Mouse (Mus musculus): Measurements from ENCODE around the gene Gm20388.

Gene Gm20388

GRCm38 (mm10) chr8:122330446-122331133 lies 2419.9 kb downstream of the Gm20388 start:
- DNase-seq (ENCODE audit: low read depth, low spot score) = no peak

DNA sequence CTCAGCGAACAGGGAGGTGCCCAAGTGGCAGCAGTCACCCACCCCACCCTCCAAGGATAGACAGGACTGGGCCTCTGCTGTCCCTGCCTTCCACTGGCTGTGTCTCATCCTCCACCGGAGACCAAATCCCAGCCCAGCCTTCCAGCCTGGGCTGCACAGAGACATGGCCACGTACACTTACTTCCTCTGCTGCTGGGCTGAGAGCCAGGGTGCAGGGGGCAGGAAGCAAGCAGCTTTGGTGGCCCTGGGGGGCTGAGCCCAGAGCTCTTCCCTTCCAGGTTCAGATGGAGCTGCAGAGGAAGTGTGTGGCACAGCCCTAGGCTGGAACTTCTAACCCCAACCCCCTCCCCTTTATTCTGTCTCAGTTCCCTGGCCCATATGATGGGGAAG lies 2420.5 kb downstream of the Gm20388 start:
- no peak for DNase-seq (ENCODE audit: low read depth, low spot score)

- no peak for DNase-seq (ENCODE audit: low read depth, low spot score)
Measured at GRCm38 (mm10) chr8:122332753-122333506, 2422.3 kb downstream of the Gm20388 start.

DNA sequence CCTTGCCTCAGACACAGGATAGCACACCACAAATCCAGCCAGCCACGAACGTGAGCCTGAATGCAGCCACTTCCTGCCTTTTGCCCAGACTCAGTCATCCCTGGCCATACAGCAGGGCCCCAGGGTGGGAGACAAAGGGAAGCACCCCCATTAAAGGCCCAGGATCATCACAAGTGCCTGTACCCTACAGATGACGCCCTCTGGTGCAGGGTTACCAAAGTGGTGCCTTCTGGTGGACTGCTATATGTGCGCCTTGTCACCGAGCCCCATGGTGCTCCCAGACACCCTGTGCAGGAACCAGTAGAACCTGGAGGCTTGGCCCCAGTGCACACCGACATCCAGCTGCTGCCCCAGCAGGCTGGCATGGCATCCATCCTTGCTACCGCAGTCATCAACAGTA lies 2422.9 kb downstream of the Gm20388 start:
- DNase-seq (ENCODE audit: low read depth, low spot score) = no peak

DNA sequence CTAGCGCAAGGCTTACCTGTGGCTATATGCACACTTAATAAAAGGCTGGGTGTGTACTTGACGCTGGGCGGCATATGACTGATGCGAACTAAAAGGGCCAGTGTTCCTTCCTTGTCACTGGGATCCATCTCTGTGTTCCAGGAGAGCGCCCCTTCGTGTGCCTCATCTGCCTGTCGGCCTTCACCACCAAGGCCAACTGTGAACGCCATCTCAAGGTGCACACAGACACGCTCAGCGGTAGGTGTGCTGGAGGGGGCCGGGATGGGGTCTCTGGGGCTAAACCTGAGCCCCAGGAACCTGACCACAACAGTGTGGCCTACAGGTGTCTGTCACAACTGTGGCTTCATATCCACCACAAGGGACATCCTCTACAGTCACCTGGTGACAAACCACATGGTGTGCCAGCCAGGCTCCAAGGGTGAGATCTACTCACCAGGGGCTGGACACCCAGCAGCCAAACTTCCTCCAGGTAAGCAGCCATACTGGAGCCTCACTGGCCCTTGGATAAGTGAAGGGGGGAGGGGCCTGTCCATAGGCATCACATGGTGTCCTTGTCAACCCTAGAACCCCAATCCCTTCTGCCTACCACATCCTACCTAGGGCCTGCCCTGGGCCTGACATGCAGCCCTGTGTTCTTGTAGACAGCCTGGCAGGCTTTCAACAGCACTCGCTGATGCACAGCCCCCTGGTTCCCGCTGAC lies 2424.3 kb downstream of the Gm20388 start:
- no peak for DNase-seq (ENCODE audit: low read depth, low spot score)

GRCm38 (mm10) chr8:122335638-122336250 lies 2425.1 kb downstream of the Gm20388 start:
- DNase-seq (ENCODE audit: low read depth, low spot score) = no peak

- DNase-seq (ENCODE audit: low read depth, low spot score) = no peak
Measured at GRCm38 (mm10) chr8:122336251-122336910, 2425.7 kb downstream of the Gm20388 start.

DNA sequence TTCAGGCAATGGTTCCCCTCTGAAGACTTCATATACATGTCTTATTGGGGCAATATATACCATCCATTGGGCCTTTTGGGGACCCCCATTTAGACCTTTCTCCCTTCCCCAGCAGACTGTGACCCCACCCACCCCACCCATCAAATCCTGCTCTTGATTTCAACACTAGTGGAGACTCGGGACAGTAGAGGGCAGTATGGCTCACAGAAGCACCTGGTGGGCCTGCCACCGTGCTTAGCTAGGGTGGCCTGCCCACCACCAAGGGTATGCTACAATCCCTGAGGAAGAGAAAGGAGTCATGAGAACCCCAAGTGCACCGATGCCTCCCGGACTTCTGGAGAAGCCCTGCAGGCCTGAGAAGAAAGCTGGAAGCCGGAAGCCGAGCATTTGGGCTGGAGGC lies 2428.2 kb downstream of the Gm20388 start:
- no peak for DNase-seq (ENCODE audit: low read depth, low spot score)

GRCm38 (mm10) chr8:122340761-122341160 lies 2430.1 kb downstream of the Gm20388 start:
- no peak for DNase-seq (ENCODE audit: low read depth, low spot score)

- DNase-seq (ENCODE audit: low read depth, low spot score) = no peak
Measured at GRCm38 (mm10) chr8:122341790-122342189, 2431.1 kb downstream of the Gm20388 start.

- DNase-seq (ENCODE audit: low read depth, low spot score) = no peak
Measured at GRCm38 (mm10) chr8:122342362-122342761, 2431.7 kb downstream of the Gm20388 start.

GRCm38 (mm10) chr8:122342806-122343209 lies 2432.2 kb downstream of the Gm20388 start:
- no peak for DNase-seq (ENCODE audit: low read depth, low spot score)

GRCm38 (mm10) chr8:122343341-122343740 lies 2432.7 kb downstream of the Gm20388 start:
- DNase-seq (ENCODE audit: low read depth, low spot score) = no peak

DNA sequence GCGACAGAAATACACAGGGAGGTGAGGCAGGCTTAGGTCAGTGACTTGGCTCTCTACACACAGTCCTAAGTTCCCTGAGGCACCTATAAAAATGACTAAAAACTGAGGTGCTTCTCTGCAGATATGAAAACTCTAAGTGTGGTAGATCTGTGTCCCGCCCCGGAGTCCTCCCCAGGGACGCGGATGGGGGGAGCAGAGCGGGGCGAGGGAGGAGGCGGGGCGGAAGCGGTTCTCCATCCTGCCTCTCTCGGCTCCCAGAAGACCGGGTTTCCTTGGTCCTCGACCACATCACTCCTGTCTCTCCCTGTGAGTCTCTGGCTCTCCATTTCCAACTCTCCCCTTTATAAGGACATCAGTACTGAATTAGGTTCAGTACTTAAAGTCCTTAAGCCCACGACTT lies 2433.1 kb downstream of the Gm20388 start:
- DNase-seq (ENCODE audit: low read depth, low spot score) = no peak

GRCm38 (mm10) chr8:122344219-122344618 lies 2433.6 kb downstream of the Gm20388 start:
- no peak for DNase-seq (ENCODE audit: low read depth, low spot score)

DNA sequence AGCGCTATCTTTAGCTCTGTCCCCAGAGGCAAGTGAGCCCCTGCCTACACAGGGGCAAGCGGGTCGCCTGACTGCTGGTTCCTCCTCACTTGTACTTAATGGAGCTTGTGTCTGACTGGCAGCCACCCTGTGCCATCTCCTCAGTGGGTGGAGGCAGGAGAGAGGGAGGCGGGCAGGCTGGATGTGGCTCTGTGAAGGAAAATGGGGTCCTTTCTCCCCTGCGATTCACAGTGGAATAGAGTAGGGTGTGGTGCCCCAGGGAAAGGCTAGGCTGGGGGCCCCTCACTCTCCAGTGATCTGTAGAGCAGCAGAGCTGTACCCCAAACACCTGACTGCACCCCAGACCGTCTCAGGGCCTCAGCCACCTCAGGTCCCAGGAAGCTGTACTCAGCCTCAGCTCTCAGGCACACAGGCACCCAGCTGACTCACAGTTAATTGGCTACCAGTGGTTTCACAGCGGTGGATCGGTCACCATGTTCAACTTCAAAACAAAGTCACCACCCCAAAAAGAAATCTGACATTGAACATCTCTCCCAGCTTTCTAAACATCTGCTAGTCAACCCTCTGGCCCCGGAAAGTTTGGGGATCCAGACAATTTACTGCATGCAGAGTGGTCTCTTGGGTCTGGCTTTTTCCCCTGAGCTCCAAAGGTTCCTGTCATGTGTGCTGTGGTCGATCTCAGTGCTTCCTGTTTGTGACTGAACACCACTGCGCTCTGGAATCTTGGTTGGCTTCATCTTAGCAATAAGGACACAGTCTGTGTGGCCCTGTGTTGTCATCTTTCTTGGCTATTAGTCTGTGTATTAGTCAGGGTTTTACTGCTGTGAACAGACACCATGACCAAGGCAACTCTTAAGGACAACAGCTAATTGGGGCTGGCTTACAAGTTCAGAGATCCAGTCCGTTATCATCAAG lies 2434.8 kb downstream of the Gm20388 start:
- no peak for DNase-seq (ENCODE audit: low read depth, low spot score)

DNA sequence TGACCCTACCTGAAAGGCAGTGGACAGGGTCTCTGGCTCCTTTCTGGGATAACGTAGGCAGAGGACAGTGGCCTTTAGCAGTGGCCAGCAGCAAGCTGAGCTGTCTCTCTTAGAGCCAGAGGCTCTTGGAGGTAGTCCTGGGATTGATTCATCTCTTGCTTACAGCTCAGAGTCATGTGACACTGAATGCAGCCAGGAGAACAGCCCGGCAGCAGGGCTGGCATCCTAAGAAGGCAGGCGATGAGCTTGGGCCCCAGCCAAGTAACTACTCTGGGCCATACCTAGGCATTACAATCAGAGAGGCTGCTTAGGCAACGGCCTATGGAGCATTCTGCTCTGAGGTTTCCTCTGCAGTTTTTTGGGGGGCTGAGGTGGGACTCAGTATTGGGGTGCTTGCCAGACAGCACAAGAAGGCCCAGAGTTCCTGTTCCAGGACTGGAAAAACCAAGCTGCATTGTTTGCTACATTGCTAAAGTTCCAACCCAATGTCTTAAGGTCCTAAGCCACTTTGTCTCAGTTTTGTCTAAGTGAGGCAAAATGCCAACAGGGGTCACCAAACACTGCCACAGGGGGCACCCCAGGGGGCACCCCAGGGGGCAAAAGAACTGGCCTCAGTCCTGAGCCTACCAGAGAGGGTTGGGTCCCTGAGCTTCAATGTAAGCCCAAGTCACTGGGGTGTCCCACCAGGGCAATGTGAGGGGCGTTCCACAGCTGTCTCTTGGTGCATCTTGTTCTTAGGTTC lies 2437.3 kb downstream of the Gm20388 start:
- DNase-seq (ENCODE audit: low read depth, low spot score) = no peak

GRCm38 (mm10) chr8:122349357-122350297 lies 2439.0 kb downstream of the Gm20388 start:
- DNase-seq (ENCODE audit: low read depth, low spot score) = no peak

Data from c-Kit-negative CD71-positive TER-119-positive erythroid progenitor cells, embryonic 14.5 days (primary cell).